ENCODE assay signal across 20 mouse cellular contexts in genomic region chr9:120428181-120428580, GRCm38 (mm10).
"Had no signal": no experiment of that assay in that cellular context is flagged by ENCODE, and none has a peak within 500 bp of the region (broad histone marks: within the 10 kb centered on the region; RNA-seq: fewer than 3 reads in every experiment).

No protein-coding gene starts in this region.

- DNase-seq: liver, postnatal 0 days; lung, adult 2 months; lung, postnatal 14 days; lung, postnatal 36 days; midbrain, embryonic 14.5 days; right cerebral cortex, postnatal 14 days; thymus, adult 2 months; thymus, postnatal 25 days; thymus, postnatal 4 days had no signal

- H3K27me3 ChIP-seq: liver, embryonic 15.5 days; lung, embryonic 15.5 days; neural tube, embryonic 13.5 days; stomach, embryonic 15.5 days had no signal

- H3K4me1 ChIP-seq: liver, embryonic 15.5 days; lung, embryonic 15.5 days; midbrain, embryonic 10.5 days; midbrain, embryonic 12.5 days; neural tube, embryonic 13.5 days; stomach, embryonic 15.5 days had no signal

- H3K4me3 ChIP-seq: liver, embryonic 15.5 days; lung, embryonic 15.5 days; midbrain, embryonic 10.5 days; midbrain, embryonic 12.5 days; myocyte; neural tube, embryonic 13.5 days; stomach, embryonic 15.5 days had no signal

- H3K27ac ChIP-seq: liver, embryonic 15.5 days; lung, embryonic 15.5 days; macrophage; midbrain, embryonic 10.5 days; midbrain, embryonic 12.5 days; neural tube, embryonic 13.5 days; stomach, embryonic 15.5 days; stomach, postnatal 0 days had no signal

- H3K4me2 ChIP-seq: liver, embryonic 15.5 days; lung, embryonic 15.5 days; midbrain, embryonic 12.5 days; neural tube, embryonic 13.5 days; stomach, embryonic 15.5 days had no signal

- H3K9ac ChIP-seq: liver, embryonic 15.5 days; liver, postnatal 0 days; lung, embryonic 15.5 days; midbrain, embryonic 12.5 days; neural tube, embryonic 13.5 days; stomach, embryonic 15.5 days had no signal

- ATAC-seq: liver, postnatal 0 days; lung, postnatal 0 days; midbrain, embryonic 16.5 days had no signal

- H3K36me3 ChIP-seq: liver, embryonic 15.5 days; lung, embryonic 15.5 days; midbrain, embryonic 10.5 days; midbrain, embryonic 12.5 days; neural tube, embryonic 13.5 days; stomach, embryonic 15.5 days had no signal

- H3K9me3 ChIP-seq: liver, embryonic 15.5 days; lung, embryonic 15.5 days; midbrain, embryonic 10.5 days; midbrain, embryonic 12.5 days; neural tube, embryonic 13.5 days; stomach, embryonic 15.5 days had no signal
